Mouse (Mus musculus) T-cell, adult 2 months (primary cell): ENCODE data around the gene Csf2rb.

Experiments
- DNase-seq: peaks from one replicate; pipeline ENCODE4 v3.0.0; 2022; ENCODE audit warnings: low spot score

Gene Csf2rb

DNA sequence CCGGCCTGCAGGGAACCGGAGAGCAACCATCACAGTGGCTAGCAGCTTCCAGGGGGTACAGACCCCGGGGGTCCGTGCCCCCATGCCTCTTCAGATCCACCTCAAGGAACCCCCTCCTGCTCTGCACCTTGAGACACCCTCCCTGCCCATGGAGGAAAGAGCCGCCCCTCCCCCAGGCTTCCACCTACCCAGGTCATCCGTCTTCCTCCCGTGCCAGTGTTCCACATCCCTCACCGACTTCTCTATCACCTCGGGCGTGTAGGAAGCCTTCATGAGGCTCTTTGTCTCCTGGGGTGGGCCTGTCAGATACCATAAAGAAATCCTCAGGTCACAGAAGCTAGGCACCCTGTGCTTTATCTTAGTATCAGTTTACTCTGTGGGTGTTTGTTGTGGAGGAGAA is 53.0 kb downstream of the Csf2rb start:
- no peak for DNase-seq

DNA sequence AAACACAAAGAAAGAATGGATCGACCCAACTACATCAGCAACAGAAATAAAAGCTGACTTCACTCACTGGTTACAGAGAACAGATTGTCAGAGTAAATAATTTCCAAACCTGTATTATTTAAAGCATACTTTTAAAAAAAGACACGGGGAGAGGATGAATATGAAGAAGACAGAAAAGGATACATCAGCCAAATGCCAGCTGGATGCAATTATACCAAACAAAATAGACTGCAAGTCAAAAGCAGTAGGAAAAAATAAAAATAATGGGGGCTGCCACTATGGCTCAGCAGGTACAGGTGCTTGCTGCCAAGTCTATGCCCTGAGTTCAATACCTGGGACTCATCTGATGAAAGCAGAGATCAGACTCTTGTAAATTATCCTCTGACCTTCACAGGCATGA is 54.7 kb downstream of the Csf2rb start:
- no peak for DNase-seq

DNA sequence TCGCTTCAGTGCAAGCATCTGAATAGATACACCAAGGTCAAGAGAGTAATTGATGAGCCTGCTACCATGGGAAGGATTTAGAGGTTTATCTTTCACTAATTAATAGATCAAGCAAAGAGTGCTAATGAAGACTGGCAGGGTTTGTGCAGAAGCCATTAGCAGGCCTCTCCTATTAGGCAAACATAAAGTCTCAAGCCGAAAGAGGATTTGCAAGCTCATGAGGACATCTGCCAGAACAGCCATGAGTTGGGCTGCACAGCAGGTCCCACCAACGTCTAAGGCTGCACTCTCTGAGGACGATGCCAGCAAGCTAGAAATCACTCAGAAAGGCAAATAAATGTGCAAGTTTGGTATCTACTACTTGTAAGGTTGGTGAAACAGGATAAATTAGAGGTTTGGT is 55.2 kb downstream of the Csf2rb start:
- DNase-seq = no peak

DNA sequence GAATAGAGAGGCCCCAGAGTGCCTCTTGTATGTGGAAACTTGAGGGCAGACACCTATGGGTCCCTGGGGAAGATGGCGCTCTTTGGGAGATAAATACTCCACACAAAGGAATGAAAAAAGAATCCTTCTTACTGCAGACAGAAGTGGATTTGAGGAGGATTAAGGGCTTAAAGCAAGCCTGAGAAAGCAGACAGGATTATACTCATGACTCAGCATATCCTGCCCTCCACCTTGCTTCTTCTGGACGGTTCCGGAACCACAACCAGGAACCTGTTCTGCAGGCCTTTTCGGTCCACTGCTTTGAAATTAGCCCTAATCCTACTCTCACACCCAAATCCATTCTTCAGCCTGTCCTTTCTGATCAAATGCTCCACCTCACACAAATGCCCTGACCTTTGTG is 56.6 kb downstream of the Csf2rb start:
- DNase-seq = no peak

GRCm38 (mm10) chr15:78383450-78384219 is 58.1 kb downstream of the Csf2rb start:
- no peak for DNase-seq

DNA sequence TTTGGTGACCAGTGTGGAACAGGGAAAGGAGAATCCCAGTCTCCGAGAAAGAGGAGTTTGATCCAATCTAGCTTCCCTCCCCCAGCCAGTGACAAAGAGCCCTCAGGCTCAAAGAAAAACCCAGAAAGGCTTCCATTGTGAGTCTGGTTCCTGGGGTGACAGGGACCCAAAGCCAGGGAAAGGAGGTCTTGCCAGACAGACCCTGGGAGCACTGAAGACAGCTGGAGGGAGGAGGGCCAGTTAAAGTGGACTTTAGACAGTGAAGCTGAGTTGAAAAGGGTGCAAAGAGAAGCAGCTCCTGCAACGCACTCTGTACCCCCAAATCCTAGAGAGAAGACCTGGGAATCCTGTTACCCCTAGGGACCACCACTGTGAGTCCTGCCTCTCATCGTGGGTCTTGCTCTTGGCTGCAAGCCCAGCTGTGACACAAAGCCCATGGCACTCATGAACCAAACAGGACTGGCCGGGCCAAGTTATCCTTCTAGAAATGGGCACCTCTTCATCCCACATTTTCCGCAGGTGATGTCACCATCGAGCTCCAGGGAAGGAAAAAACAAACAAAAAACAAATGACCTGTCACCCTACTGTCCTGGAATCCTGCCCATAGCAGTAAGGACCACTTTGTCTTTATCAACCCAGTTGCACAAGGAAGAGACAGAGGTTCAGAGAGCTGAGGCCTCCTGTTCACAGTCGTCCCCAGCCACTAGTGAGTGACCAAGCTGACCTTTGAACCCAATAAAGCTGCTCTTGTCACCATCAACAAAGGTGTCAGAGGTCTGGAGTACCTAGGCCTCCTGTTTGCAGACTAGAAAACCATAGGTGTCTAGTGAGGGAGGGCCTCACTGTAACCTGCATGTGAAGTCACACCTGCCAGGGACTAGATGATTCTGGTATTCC is 58.9 kb downstream of the Csf2rb start:
- DNase-seq = no peak

DNA sequence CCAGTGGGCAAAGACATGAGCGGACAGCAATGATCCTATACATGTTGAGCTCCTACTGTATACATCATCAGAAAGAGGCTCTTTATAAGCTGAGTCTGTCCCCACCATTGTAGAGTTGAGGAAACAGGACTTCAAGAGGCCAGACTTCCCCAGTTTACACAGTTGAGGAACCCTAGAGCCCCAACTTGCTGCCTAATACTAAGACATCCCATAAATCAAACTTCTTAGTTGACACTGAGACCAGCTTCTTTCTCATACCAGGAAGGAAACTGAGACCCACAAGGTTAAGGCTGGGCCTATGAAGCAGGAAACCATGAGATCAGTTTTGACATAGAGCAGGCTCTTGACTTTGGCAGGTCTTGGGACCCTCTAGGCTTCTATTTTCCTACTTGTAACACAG is 60.0 kb downstream of the Csf2rb start:
- no peak for DNase-seq

DNA sequence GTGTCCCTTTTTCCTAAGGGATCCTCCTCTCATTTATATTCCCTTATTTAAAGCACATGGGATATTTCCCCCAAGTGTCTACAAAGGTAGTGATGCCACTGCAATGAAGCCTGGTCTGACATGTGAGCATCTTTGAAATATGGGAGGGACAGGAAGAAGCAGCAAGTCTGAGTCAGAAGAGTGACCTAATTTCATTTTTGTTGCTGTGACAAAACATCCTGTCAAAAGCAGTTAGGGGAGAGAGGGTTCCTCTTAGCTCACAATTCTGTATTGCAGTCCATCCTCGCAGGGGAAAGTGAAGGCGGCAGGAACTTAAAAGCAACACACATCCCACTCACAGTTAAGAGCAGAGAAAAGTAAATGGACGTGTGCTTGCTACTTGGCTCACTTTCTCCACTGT is 65.3 kb downstream of the Csf2rb start:
- DNase-seq = peak; percentile 4

- DNase-seq = no peak
These were observed 70.0 kb downstream of the Csf2rb start, which contains the start of gene Tex33 for GRCm38 (mm10) chr15:78395478-78395962. Gene Tex33 (minus strand): TSS chr15:78395912.

- no peak for DNase-seq
These were observed 75.8 kb downstream of the Csf2rb start for GRCm38 (mm10) chr15:78401345-78401744.

GRCm38 (mm10) chr15:78401921-78402320 is 76.4 kb downstream of the Csf2rb start:
- no peak for DNase-seq

DNA sequence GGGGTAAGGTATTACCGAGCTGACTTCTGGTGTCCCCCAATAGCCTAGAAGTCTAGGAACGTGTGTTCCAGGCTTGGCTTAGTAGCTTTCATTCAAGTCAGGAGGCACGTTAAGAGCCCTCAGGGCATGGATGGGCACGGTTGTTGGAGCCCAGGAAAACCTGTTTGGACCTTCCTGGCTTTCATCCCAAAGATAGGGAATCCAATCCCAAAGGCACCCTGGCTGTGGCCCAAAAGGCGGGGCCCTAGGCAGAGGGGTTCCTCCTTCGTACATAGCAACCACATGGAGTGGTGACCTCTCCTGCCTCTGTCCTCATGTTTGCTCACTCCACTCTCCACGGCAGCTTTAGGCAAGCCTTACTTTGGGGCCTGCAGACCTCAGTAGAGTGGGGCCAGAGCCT is 76.9 kb downstream of the Csf2rb start:
- DNase-seq = no peak

- no peak for DNase-seq
These were observed 77.8 kb downstream of the Csf2rb start for GRCm38 (mm10) chr15:78403301-78403741.
